Mouse (Mus musculus): ENCODE measurements around the gene Armc2. TPM values are rescaled to one million over a fixed set of nuclear protein-coding genes. Genes with fewer than 3 reads are reported as not detected.

Armc2 gene
- total RNA-seq, 2 experiments from 2014 or later, result 12.6 to 14.1 TPM

DNA sequence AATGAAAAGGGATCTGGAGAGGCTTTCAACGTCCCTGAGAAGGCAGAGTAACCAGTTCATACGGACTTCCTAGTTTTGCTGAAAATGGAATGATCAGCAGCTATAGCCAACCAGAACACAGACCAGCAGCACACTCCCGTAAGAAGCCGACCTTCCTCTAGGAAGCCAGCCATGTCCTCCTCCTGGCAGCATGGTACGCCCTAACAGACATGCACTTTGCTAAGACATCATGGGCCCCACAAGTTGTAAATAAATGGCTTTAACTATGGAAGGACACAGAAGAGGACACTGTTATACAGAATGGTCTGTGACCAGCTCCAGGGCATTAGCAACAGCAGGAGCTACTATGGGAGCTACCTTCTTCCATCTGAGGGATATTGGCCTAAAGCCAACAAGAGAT is 85.3 kb downstream of the Armc2 start:
- intact Hi-C loops (cut with DNase I), result loop anchor here (1.0 to 2.0 kb wide), 2 partner anchors 45 to 110 kb away; no protein-coding TSS in a partner anchor
- Histone ChIP-seq H3K4me3 (no peak overlapping the region), H3K27ac (peak overlapping the region; percentile 63)
- TF ChIP-seq CTCF (IDR thresholded peaks at IDR 0.05), result no peak
- DNase-seq (ENCODE audit: extremely low spot score in 1 of 2, low spot score in 2 of 2), result no peak

DNA sequence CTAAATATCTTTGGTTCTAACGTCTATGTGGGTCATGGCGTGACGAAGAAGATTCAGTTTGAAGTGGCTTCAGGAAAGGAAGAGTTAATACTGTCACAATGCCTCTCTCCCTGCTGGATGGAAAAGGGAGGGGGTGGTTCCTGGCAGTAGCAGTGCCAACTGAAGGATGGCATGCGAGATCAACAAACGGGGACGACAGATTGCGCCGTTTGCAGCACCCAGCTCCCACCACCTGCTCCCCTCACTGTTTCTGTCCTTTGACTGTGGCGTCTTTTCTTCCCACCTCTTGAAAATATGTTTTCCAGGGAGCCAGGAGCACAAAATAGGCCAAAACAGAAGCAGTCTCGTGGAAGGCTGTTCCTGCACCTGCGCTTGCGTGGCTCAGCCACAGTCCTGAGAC is 86.3 kb downstream of the Armc2 start:
- intact Hi-C loops (cut with DNase I), result loop anchor here (1.0 to 2.0 kb wide), 2 partner anchors 44 to 111 kb away; no protein-coding TSS in a partner anchor
- Histone ChIP-seq H3K27ac (peak overlapping the region; percentile 63), H3K4me3 (no peak overlapping the region)
- DNase-seq (ENCODE audit: extremely low spot score in 1 of 2, low spot score in 2 of 2), result peak; percentile 68 to 76
- TF ChIP-seq CTCF (IDR thresholded peaks at IDR 0.05), result no peak

DNA sequence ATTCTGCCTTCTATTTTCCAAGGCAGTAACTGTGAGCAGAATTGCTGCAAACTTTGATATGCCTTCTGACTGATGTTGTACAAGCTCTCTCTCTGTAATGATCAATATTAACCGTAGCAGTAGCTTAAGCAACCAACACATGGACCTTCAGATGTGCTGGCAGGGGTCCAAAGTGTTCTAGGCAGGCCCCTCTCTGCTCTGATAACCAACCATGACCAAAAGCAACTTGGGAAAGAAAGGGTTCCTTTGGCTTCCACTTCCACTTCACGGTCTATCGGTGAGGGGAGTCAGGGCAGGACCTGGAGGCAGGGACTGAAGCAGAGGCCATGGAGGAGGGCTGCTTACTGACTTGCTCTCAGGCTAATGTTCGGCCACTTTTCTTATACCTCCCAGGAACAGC is 87.3 kb downstream of the Armc2 start:
- Histone ChIP-seq H3K27ac (no peak overlapping the region), H3K4me3 (no peak overlapping the region)
- DNase-seq (ENCODE audit: extremely low spot score in 1 of 2, low spot score in 2 of 2), result no peak
- intact Hi-C loops (cut with DNase I), result no loop called here
- TF ChIP-seq CTCF (IDR thresholded peaks at IDR 0.05), result no peak

DNA sequence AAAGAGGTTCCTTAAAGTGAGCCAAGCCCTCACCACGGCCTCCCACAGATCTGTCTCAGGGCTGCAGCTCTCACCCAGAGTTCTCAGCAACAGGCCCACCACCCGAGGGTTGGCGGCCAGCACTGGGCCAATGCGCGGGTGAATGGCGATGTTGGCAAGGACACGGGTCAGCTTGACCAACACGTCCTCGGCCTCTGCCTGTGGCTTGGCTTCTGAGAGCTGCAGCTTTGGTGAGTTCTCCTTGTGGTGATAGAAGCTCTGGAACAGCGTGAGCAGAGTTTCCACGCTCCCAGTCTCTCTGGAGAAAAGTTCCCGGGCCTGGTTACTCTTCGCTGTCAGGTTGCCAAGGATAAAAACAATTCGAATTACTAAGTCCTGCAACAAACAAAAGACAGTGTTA is 91.5 kb downstream of the Armc2 start:
- intact Hi-C loops (cut with DNase I), result no loop called here
- TF ChIP-seq CTCF (IDR thresholded peaks at IDR 0.05), result no peak
- Histone ChIP-seq H3K4me3 (no peak overlapping the region), H3K27ac (no peak overlapping the region)
- DNase-seq (ENCODE audit: extremely low spot score in 1 of 2, low spot score in 2 of 2), result peak in 1 of 2 experiments; percentile 29

DNA sequence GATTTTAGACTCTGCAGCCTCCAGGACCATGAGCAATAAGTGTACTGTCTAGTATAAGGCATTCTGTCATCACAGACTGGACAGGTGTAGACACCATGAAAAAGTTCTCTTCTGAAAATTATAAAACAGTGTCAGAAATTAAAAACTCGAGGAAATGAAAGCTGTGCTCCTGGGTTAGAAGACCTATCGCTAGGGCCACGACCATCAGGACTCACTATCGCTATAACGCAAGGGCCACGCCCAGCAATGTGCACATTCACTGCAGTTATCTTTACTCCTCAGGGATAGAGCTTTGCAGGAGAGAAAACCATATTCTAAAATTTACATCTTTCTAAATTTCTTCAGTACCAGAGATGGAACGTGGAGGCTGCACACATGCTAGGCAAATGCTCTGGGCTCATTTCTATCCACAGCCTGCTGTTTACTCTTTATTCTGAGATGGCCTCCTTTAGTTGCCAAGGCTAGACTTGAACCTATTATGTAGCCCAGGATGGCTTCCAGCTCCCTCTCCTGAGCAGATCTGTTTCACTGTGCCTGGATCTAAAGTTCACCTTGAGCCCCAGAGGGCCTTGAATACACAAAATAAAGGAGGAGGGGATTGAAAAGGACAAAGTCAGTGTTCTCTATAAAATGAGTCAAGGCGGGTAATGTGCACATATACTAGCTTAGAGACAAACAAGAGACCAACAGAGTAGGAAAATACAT is 105.8 kb downstream of the Armc2 start:
- intact Hi-C loops (cut with DNase I), result no loop called here
- H3K4me3 ChIP-seq, result no peak overlapping the region
- DNase-seq (ENCODE audit: extremely low spot score in 1 of 2, low spot score in 2 of 2), result no peak
- no peak for TF ChIP-seq CTCF (IDR thresholded peaks at IDR 0.05)
- H3K27ac ChIP-seq, result no peak overlapping the region

DNA sequence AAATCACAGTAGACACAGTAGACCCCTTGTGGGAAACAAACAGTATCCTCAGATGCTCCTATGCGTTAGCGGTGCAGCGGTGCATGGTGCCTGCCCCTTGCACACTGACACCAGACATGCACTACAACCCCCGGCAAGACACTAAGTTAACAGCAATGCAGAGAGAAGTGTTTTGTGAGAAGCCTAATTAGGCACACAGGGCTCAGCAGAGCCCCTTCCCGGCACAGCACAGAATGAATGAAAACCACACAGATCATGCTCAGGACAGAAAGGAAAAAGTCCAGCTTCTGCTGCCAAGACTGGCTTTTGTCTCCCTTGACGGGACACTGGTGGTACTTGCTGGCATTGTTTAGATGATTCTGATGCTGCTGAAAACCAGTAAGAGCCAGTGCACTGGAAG is 109.3 kb downstream of the Armc2 start:
- Histone ChIP-seq H3K4me3 (no peak overlapping the region), H3K27ac (no peak overlapping the region)
- intact Hi-C loops (cut with DNase I), result no loop called here
- TF ChIP-seq CTCF (IDR thresholded peaks at IDR 0.05), result no peak
- DNase-seq (ENCODE audit: extremely low spot score in 1 of 2, low spot score in 2 of 2), result no peak

DNA sequence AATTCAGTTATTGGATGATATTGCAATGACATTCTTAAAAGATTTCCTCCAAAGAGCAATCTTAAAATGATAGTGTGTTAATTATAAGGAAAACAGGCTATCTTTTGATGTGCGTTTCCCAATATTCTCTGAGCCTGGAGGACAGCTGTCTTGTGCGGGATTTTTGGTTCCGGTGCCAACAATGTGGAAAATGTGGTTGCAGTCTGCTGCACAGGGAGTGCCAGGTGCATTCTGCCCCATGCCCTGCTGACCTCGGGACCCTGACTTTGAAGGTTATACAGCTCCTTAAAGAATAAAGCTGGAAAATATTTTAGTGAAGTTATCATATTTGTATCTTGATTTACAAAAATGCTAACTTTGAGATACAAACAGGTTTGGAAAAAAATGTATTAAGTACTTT is 110.3 kb downstream of the Armc2 start:
- Histone ChIP-seq H3K4me3 (no peak overlapping the region), H3K27ac (no peak overlapping the region)
- no peak for TF ChIP-seq CTCF (IDR thresholded peaks at IDR 0.05)
- no peak for DNase-seq (ENCODE audit: extremely low spot score in 1 of 2, low spot score in 2 of 2)
- intact Hi-C loops (cut with DNase I), result no loop called here

DNA sequence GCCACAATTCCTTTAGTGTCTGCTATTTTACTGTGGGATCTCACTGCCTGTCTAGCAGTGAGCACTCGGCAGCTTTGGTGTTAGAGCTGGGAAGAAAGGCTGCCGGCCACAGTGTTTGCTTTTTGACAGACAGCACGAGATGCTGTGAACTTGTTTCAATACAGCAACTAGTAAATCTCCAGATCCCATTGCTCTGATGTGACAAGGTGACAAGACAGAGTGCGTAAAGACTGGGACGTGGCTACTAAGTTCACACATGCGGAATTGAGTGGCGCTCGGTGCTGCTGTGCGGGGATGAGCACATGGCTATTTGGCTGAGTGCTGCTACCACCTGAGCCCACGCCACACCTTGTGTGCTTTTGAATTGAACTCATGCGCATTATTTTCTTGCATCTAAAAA is 110.8 kb downstream of the Armc2 start:
- DNase-seq (ENCODE audit: extremely low spot score in 1 of 2, low spot score in 2 of 2), result no peak
- Histone ChIP-seq H3K27ac (no peak overlapping the region), H3K4me3 (no peak overlapping the region)
- TF ChIP-seq CTCF (IDR thresholded peaks at IDR 0.05), result no peak
- intact Hi-C loops (cut with DNase I), result no loop called here

DNA sequence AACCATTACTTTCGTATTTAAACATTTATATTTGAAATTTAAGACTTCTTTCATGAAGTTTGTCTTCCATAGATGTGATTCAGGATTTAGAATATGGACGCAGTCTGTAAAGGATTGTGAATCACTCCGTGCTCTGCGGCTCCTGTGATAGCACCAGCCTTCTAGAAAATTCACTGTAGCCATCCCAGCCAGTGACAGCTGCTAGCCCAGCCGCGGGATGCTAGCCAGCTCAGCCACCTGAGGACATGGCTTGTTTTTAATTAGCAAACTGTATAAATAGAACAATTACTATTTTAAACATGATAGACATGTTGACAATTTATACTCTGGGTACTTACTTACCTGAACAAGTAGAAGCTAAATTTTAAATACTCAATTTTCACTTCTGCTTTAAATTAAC is 116.4 kb downstream of the Armc2 start:
- intact Hi-C loops (cut with DNase I), result no loop called here

DNA sequence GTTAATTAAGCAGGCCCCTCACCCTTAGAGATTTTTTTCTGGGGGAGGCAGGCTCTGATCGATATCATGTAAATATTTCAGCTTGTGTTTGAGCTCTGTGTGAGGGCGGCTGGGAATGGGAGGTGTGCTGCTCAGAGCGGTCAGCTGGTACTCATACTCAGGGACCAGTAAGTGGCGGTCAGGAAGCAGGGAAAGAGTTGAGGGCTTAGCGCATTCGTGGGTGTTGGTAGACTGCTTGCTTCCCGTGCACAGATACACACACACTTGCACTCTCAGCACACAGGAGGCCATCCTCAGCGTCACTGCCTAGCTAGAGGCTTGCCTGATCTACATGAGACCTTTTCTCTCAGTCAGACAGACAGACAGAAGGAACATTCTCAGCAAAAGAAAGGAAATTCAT is 116.8 kb downstream of the Armc2 start:
- DNase-seq (ENCODE audit: extremely low spot score in 1 of 2, low spot score in 2 of 2), result no peak
- Histone ChIP-seq H3K4me3 (no peak overlapping the region), H3K27ac (no peak overlapping the region)
- TF ChIP-seq CTCF (IDR thresholded peaks at IDR 0.05), result no peak
- intact Hi-C loops (cut with DNase I), result no loop called here

More for the DNA sequence above, 116.4 kb downstream of the Armc2 start:
- Histone ChIP-seq H3K27ac (no peak overlapping the region), H3K4me3 (no peak overlapping the region)
- DNase-seq (ENCODE audit: extremely low spot score in 1 of 2, low spot score in 2 of 2), result no peak
- TF ChIP-seq CTCF (IDR thresholded peaks at IDR 0.05), result no peak

DNA sequence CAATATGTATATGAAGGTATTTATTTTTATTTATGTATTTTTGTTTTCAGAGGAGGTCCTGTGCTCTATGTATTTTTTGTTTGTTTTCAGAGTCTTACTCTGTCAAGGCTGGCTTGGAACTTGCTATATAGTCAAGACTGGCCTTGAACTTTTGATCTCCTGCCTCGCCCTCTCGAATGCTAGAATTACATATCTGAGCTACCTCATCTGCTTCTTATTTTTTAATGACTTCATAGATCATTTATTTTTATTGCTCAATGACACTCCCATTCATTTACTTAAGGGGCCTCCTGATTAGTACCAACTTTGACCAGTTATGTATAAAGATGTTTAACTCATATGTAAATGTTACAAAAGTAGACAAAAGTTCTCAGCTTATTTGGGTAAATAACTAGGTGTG is 121.4 kb downstream of the Armc2 start:
- TF ChIP-seq CTCF (IDR thresholded peaks at IDR 0.05), result no peak
- no peak overlapping the region for H3K27ac ChIP-seq
- intact Hi-C loops (cut with DNase I), result no loop called here
- no peak overlapping the region for H3K4me3 ChIP-seq
- no peak for DNase-seq (ENCODE audit: extremely low spot score in 1 of 2, low spot score in 2 of 2)

DNA sequence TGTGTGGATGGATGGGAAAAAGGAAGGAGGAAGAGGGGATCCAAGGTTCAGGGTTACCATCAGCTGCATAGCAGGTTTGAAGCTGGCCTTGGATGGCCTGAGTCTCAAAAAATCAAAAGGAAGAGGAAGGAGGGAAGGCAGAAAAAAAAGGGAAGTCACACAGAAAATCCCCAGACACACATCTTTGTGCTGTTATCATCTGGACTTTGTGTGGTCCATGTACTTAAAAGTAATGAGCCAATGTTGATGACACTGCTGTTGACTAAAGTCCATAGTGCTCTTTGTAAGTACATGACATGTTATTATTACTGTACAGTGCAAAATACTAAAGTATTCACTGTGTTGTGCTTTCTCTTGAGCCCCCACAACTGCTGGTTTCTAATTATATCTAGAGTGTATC is 121.8 kb downstream of the Armc2 start:
- intact Hi-C loops (cut with DNase I), result no loop called here
- H3K4me3 ChIP-seq, result no peak overlapping the region
- peak in 1 of 2 experiments; percentile 4 for DNase-seq (ENCODE audit: extremely low spot score in 1 of 2, low spot score in 2 of 2)
- H3K27ac ChIP-seq, result no peak overlapping the region
- no peak for TF ChIP-seq CTCF (IDR thresholded peaks at IDR 0.05)
